Mouse (Mus musculus) common myeloid progenitor, adult 5-6 weeks (primary cell): ENCODE measurements around the gene Camk1d. TPM values are rescaled to one million over a fixed set of nuclear protein-coding genes. Genes with fewer than 3 reads are reported as not detected.

Experiments used
- ATAC-seq: replicated peaks from 2 replicates; pipeline ENCODE4 v1.8.0; 2016; ENCODE audit warnings: low read depth, mild to moderate bottlenecking, moderate TSS enrichment, inconsistent platforms; ENCODE audit not compliant: poor library complexity, severe bottlenecking
- total RNA-seq: library from RNA; stranded (forward); fragments of 200-1000, 187-1606 nt; gene quantifications from 2 replicates; pipeline ENCODE4 v1.2.3, GENCODE M21; 2017

Gene Camk1d
- total RNA-seq, 1 experiment from 2014 or later: 9.1 TPM

- ATAC-seq: no peak
Measured at GRCm38 (mm10) chr2:5515106-5515505, 199.2 kb downstream of the Camk1d start.

DNA sequence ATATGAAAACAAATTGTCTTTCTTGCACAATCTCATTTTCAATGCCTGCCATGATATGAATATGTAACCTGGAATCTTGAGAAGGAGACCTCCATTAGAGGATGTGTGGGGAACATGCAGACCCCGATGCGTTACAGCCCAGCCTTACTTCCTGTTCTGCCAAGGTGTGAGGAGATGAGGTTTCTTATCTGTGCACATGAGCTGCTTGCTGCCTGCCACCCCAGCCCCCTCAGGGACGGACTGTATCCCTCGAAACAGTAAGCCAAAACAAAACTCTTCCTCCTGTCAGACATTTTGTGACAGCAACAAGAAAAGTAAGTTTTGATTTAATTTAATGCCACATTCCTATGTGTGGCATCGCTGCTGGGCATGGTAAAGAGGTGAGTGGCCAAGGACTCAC is 200.2 kb downstream of the Camk1d start:
- ATAC-seq: 0 out of 2 replicates have a peak, but pooled peaks have one; percentile 15

GRCm38 (mm10) chr2:5513621-5514020 is 200.7 kb downstream of the Camk1d start:
- no peak for ATAC-seq

- ATAC-seq: no peak
Measured at GRCm38 (mm10) chr2:5510042-5510441, 204.3 kb downstream of the Camk1d start.

DNA sequence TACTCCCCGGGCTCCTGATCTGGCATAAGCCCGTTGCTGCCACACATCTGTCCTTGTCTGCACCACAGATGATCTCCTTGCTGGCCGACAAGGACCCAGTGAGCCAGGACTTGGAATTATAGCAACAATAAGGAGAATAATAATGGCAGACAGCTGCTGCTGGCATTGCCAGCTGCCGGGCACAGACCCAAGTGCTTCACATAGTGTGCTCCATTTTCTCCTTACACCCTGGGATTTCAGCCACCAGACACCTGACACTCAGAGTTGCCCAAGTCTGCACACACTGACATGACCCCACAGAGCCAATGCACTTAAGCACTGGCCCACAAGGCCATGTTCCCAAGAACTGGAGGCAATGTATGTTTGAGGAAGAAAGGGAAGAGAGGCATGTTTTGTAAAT is 214.7 kb downstream of the Camk1d start:
- ATAC-seq: no peak

DNA sequence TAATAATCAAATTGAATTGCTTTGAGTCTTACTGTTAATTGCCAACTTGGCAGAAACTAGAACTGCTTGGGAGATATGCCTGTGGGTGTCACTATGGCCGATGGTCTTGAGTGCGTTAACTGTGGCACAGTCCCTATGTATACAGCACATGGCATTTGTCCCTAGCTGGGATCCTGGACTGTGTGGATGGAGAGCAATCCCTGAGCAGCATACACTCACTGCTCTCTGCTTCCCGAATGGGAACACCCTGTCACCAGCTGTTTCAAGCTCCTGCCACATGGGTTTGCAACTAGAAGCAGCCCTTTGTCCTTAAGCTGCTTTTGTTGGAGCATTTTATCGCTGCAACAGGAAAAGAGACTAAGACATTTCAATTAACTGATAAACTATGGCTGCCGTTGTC is 224.4 kb downstream of the Camk1d start:
- no peak for ATAC-seq

DNA sequence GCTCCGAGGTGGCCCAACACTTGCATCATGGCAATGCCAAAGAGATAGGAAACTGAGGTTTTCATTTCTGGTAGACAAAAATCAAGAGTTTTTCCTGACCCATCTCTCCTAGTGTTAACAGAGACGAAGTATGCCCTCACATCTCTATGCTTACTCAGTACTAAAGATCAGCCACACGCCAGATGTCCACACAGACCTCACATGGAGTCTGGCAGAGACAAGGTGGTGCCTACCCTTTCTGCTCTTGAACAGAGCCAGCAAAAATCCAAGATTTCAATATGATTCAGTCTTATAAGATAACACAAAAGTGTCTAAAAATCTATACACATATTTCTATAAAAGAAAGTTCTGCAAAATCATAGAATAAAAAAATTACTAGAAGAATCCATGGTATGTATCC is 227.0 kb downstream of the Camk1d start:
- no peak for ATAC-seq

DNA sequence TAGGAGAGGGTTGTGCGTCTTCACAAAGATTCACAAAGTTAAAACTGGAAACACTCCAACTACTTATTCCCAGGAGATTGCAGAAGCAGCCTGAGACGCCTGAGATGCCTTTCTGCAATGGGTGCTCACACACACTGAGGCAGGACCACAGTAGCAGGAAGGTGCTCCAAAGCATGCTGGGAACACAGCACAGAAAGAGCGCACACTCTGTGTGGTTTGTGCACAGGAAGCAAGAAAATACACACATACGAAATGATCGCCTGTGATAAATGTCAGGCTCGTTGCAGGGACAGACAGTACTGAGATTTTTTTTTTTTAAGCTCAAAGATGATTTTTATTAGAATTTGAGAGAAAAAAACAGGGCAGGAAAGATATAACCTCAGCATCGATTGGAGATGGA is 227.7 kb downstream of the Camk1d start:
- no peak for ATAC-seq

- ATAC-seq: no peak
Measured at GRCm38 (mm10) chr2:5485786-5486185, 228.5 kb downstream of the Camk1d start.

GRCm38 (mm10) chr2:5479886-5480285 is 234.4 kb downstream of the Camk1d start:
- no peak for ATAC-seq

DNA sequence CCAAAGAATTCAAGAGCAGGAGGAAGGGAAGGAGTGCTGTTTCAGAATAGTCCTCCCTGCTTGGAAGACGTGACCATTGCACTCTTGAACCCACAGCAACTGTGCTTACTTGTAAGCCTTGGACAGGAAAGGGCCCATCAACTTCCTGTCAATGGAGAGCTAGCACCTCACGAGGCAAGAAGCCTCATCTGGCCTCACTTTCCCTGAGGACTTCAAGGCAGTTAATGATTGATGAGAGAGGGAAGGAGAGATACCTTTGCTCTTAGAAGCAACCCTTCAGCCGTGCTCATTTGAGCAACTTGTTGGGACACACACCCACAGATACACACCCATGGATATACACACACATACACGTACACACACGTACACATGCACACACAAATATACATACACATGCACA is 235.6 kb downstream of the Camk1d start:
- ATAC-seq: no peak

DNA sequence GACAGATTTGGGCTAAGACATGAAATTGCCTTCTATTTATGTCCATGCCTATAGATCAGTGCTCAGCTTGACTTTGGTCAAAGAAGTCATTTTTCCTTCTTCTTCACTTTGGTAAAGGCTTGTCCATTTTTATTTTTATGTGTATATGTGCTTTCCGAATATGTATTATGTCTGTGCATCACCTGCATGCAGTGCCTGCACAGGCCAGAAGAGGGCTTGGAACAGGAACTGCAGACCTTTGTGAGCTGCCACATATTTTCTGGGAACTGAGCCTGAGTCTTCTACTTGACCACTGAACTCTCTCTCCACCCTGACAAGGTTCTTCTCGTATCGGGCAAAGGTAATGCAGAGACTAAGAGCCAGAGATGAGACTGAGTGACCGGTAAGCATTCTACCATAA is 236.1 kb downstream of the Camk1d start:
- no peak for ATAC-seq

DNA sequence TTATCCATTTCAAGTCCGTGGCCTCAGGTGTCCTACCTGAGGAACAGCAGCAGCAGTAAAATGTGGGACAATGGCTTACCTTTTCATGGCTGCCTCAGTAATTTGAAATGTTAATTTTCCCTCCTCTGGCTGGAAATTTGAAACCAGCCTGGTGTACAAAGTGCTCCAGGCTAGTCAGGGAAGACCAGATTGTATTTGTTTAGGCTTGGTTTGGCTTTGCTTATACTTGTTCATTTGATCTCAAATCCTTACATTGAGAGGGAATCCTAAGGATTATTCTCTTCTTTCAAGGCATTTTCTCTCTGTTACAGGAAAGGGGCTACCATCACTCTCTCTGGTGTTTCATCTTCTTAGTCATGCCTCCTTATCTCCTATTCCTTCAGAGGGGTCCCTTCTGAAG is 236.8 kb downstream of the Camk1d start:
- no peak for ATAC-seq

- no peak for ATAC-seq
Measured at GRCm38 (mm10) chr2:5469366-5469941, 244.9 kb downstream of the Camk1d start.

GRCm38 (mm10) chr2:5467537-5467936 is 246.8 kb downstream of the Camk1d start:
- no peak for ATAC-seq

DNA sequence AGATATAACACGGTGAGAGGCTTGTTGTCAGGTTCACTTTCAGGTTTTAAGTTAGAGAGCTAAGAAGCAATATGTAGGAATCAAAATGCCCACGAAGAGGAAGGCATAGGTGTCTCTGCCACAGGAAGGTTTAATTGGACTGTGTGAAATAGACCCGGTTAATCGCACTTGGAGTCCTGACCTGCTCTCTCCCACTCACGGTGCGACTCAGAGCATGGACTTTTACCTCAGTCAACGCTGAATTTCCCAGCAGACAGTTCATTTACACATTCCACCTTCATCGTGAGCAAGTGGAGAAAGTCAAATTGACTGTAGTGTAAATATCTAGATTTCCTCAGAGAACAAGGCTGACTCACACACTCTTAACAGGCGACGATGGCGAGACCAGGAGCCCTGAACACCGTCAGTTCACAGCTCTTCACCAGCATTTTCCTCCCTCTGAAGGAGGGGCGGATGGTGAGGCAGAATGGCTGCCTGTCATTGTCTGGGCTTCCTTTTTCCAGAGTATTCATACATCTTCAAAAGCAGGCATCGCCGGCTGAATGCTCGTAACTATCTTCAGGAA is 255.6 kb downstream of the Camk1d start:
- no peak for ATAC-seq

GRCm38 (mm10) chr2:5458075-5458494 is 256.2 kb downstream of the Camk1d start:
- ATAC-seq: no peak

DNA sequence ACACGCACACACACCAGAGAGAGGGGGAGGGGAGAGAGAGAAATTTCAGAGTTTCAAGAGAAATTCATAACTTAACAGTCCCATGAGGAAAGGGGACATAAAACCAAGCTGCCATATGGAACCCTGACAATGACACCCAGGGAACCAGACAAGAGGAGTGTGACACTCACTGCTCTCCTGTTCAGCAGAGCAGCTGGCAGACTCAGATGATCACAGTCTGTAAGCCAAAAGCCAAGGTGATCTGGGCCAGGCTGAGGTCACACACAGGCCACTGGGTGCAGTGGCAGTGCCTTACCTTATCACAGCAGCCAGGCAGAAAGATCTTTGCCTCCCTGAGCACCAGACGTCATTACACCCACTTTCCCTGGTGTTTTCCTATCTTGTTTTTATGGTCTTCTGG is 258.2 kb downstream of the Camk1d start:
- peak; percentile 75 for ATAC-seq

DNA sequence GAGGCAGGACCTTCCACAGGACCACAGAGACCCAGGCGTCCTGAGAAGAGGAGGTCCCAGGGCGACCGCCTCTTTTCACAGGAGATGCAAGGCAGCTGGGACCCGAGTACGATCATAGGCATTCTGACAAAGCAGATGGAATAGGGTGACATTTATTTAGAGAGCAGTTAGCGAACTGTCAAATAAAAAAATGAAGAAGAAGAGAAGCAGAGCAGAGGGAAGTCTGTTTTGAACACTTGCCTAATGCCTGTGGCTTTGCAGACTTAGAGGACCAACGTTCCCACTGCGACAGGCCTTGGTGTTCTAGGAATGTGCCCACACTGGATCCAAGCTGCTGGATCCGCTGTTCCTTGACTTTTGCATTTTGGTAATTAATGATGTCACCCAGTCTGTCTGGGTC is 259.5 kb downstream of the Camk1d start:
- ATAC-seq: no peak

GRCm38 (mm10) chr2:5451654-5452053 is 262.7 kb downstream of the Camk1d start:
- peak; percentile 73 for ATAC-seq

DNA sequence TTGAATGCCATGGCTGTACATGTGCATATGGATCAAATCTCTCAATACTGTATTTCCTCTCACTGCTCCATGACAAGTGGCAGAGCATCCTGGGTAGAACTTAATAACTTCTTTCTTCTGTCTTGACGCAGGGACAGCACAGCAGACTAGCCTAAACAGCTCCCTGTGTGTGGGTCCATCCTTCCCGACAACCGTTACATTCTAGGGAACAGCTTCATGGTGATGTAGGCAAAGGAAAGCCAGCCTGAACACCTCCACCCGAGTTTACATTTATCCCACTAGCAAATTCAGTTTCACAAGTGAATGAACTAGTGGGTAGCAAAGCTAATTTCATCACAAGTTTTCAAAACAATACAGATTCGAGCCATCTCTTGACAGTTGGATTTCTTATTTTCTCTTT is 269.0 kb downstream of the Camk1d start:
- no peak for ATAC-seq

GRCm38 (mm10) chr2:5437690-5438089 is 276.6 kb downstream of the Camk1d start:
- ATAC-seq: no peak
